Mouse (Mus musculus) heart, embryonic 11.5 days (tissue): ENCODE measurements around the gene Des. TPM values are rescaled to one million over a fixed set of nuclear protein-coding genes. Genes with fewer than 3 reads are reported as not detected.
A peak's percentile ranks its signal among the peaks of the same experiment; 100 is the strongest.

Experiments used
- ATAC-seq: fragments of 200-750 bp; cut with Nextera tagmentation; replicated peaks from 2 replicates; pipeline ENCODE4 v1.8.0; 2017; ENCODE audit warnings: moderate library complexity; ENCODE audit not compliant: insufficient number of reproducible peaks, low FRiP score, low TSS enrichment
- H3K27ac ChIP-seq: fragments of 300-500 bp; sonication (generic); 2 replicates; pipeline ENCODE4 v1.5.1; 2014; ENCODE audit warnings: mild to moderate bottlenecking, low read depth, low read length
- H3K27me3 ChIP-seq: fragments of 300-500 bp; sonication (generic); 2 replicates; pipeline ENCODE4 v1.6.1; 2014; ENCODE audit warnings: mild to moderate bottlenecking, low read length, mixed read lengths; ENCODE audit not compliant: control insufficient read depth, insufficient read depth
- H3K36me3 ChIP-seq: fragments of 300-500 bp; sonication (generic); 2 replicates; pipeline ENCODE4 v1.6.1; 2014; ENCODE audit warnings: mild to moderate bottlenecking, low read length, moderate library complexity, mixed read lengths; ENCODE audit not compliant: control insufficient read depth, insufficient read depth
- H3K4me1 ChIP-seq: fragments of 300-500 bp; sonication (generic); 2 replicates; pipeline ENCODE4 v1.6.1; 2014; ENCODE audit warnings: low read length; ENCODE audit not compliant: control insufficient read depth, insufficient read depth
- H3K4me2 ChIP-seq: fragments of 300-500 bp; sonication (generic); 2 replicates; pipeline ENCODE4 v1.6.1; 2014; ENCODE audit warnings: mild to moderate bottlenecking, moderate library complexity
- H3K4me3 ChIP-seq: fragments of 300-500 bp; sonication (generic); 2 replicates; pipeline ENCODE4 v1.5.1; 2014; ENCODE audit warnings: low read depth, low read length
- H3K9ac ChIP-seq: fragments of 300-500 bp; sonication (generic); 2 replicates; pipeline ENCODE4 v1.6.1; 2014; ENCODE audit warnings: mild to moderate bottlenecking, low read depth, low read length, moderate library complexity
- H3K9me3 ChIP-seq: fragments of 300-500 bp; sonication (generic); replicated peaks from 2 replicates; pipeline ENCODE4 v1.6.1; 2016; ENCODE audit warnings: low read length; ENCODE audit not compliant: control insufficient read depth
- WGBS: fragments of 180-500 bp; shearing (Covaris S2); extraction: QIAGEN DNeasy Blood & Tissue Kit; methylation state at CpG from one replicate; pipeline ENCODE4 v1.1.7; 2014; ENCODE audit not compliant: insufficient replicate concordance; 5-methylcytosine and 5-hydroxymethylcytosine counted together
- polyA plus RNA-seq: library from polyadenylated mRNA; unstranded; fragments of >200 nt; fragmentation: Nextera tagmentation; extraction: Ambion mirVana; gene quantifications from 2 replicates; pipeline ENCODE4 v1.2.1, GENCODE M21; 2014

Des gene
- polyA plus RNA-seq, 1 experiment from 2014 or later = 428 TPM

- Histone ChIP-seq H3K4me1 (peaks cover 84% of the 10 kb centered on the region), H3K27ac (no peak overlapping the region), H3K9me3 (no peaks in the 10 kb centered on the region), H3K27me3 (peaks cover 19% of the 10 kb centered on the region), H3K4me3 (no peak overlapping the region), H3K9ac (no peak overlapping the region), H3K4me2 (peak overlapping the region; percentile 2; the same call in 1 of the 2 replicates), H3K36me3 (no peaks in the 10 kb centered on the region)
- WGBS = 67% methylated on average over 27 of the region's 27 CpGs
- no peak for ATAC-seq
Measured at GRCm38 (mm10) chr1:75384470-75385141, 24.5 kb downstream of the Des start.

- Histone ChIP-seq H3K9me3 (no peaks in the 10 kb centered on the region), H3K27ac (0 out of 2 replicates have a peak overlapping the region, but pooled peaks have one; percentile 6), H3K36me3 (no peaks in the 10 kb centered on the region), H3K9ac (peak overlapping the region; percentile 47), H3K4me3 (no peak overlapping the region), H3K4me2 (peak overlapping the region; percentile 35), H3K4me1 (peaks cover 77% of the 10 kb centered on the region), H3K27me3 (peaks cover 19% of the 10 kb centered on the region)
- WGBS = 57% methylated on average over 20 of the region's 20 CpGs
- 0 out of 2 replicates have a peak, but pooled peaks have one; percentile 14 for ATAC-seq
Measured at GRCm38 (mm10) chr1:75385142-75385730, 25.1 kb downstream of the Des start.

GRCm38 (mm10) chr1:75386149-75386548, 26.0 kb downstream of the Des start:
- no peak overlapping the region for H3K27ac ChIP-seq
- WGBS = 25% methylated on average over 4 of the region's 4 CpGs
- peak overlapping the region; percentile 23 for H3K4me2 ChIP-seq
- H3K4me3 ChIP-seq = no peak overlapping the region
- H3K4me1 ChIP-seq = peaks cover 68% of the 10 kb centered on the region
- H3K36me3 ChIP-seq = no peaks in the 10 kb centered on the region
- no peak for ATAC-seq
- peaks cover 19% of the 10 kb centered on the region for H3K27me3 ChIP-seq
- no peaks in the 10 kb centered on the region for H3K9me3 ChIP-seq
- H3K9ac ChIP-seq = no peak overlapping the region

- Histone ChIP-seq H3K27me3 (peaks cover 19% of the 10 kb centered on the region), H3K4me2 (peak overlapping the region; percentile 57), H3K27ac (no peak overlapping the region), H3K9me3 (no peaks in the 10 kb centered on the region), H3K4me3 (peak overlapping the region; percentile 14; the same call in 1 of the 2 replicates), H3K9ac (peak overlapping the region; percentile 10), H3K4me1 (peaks cover 63% of the 10 kb centered on the region), H3K36me3 (no peaks in the 10 kb centered on the region)
- WGBS = 14% methylated on average over 7 of the region's 7 CpGs
- no peak for ATAC-seq
Measured at GRCm38 (mm10) chr1:75387469-75387928, 27.4 kb downstream of the Des start.

- Histone ChIP-seq H3K27ac (no peak overlapping the region), H3K4me3 (peak overlapping the region; percentile 14; the same call in 1 of the 2 replicates), H3K9me3 (no peaks in the 10 kb centered on the region), H3K4me1 (peaks cover 66% of the 10 kb centered on the region), H3K36me3 (no peaks in the 10 kb centered on the region), H3K4me2 (peak overlapping the region; percentile 57), H3K27me3 (peaks cover 19% of the 10 kb centered on the region), H3K9ac (peak overlapping the region; percentile 16)
- 7% methylated on average over 94 of the region's 94 CpGs for WGBS
- no peak for ATAC-seq
Measured at GRCm38 (mm10) chr1:75387929-75388897, 28.1 kb downstream of the Des start.

- ATAC-seq = no peak
- H3K36me3 ChIP-seq = no peaks in the 10 kb centered on the region
- H3K9ac ChIP-seq = peak overlapping the region; percentile 16
- no peak overlapping the region for H3K4me3 ChIP-seq
- H3K4me1 ChIP-seq = peaks cover 70% of the 10 kb centered on the region
- H3K9me3 ChIP-seq = no peaks in the 10 kb centered on the region
- 30% methylated on average over 23 of the region's 23 CpGs for WGBS
- H3K27ac ChIP-seq = no peak overlapping the region
- peak overlapping the region; percentile 57 for H3K4me2 ChIP-seq
- peaks cover 19% of the 10 kb centered on the region for H3K27me3 ChIP-seq
Measured at GRCm38 (mm10) chr1:75388898-75389515, 28.9 kb downstream of the Des start.

GRCm38 (mm10) chr1:75393139-75393538, 33.0 kb downstream of the Des start:
- peaks cover 9% of the 10 kb centered on the region; the same call in 1 of the 2 replicates for H3K27me3 ChIP-seq
- H3K4me3 ChIP-seq = no peak overlapping the region
- no peak overlapping the region for H3K9ac ChIP-seq
- no peak overlapping the region for H3K4me2 ChIP-seq
- H3K4me1 ChIP-seq = peaks cover 34% of the 10 kb centered on the region
- no peaks in the 10 kb centered on the region for H3K9me3 ChIP-seq
- peaks cover 9% of the 10 kb centered on the region for H3K36me3 ChIP-seq
- peak overlapping the region; percentile 69 for H3K27ac ChIP-seq
- 40% methylated on average over 9 of the region's 9 CpGs for WGBS
- no peak for ATAC-seq

GRCm38 (mm10) chr1:75393846-75394245, 33.7 kb downstream of the Des start:
- no peak for ATAC-seq
- 80% methylated on average over 3 of the region's 3 CpGs for WGBS
- H3K27me3 ChIP-seq = peaks cover 6% of the 10 kb centered on the region; the same call in 1 of the 2 replicates
- peak overlapping the region; percentile 69 for H3K27ac ChIP-seq
- H3K9me3 ChIP-seq = no peaks in the 10 kb centered on the region
- H3K4me1 ChIP-seq = peaks cover 32% of the 10 kb centered on the region
- H3K4me3 ChIP-seq = no peak overlapping the region
- peaks cover 9% of the 10 kb centered on the region for H3K36me3 ChIP-seq
- no peak overlapping the region for H3K4me2 ChIP-seq
- 0 out of 2 replicates have a peak overlapping the region, but pooled peaks have one; percentile 30 for H3K9ac ChIP-seq
